Mouse (Mus musculus): Measurements from ENCODE around the gene Arhgef19.
A peak's percentile ranks its signal among the peaks of the same experiment; 100 is the strongest.

Arhgef19 gene

DNA sequence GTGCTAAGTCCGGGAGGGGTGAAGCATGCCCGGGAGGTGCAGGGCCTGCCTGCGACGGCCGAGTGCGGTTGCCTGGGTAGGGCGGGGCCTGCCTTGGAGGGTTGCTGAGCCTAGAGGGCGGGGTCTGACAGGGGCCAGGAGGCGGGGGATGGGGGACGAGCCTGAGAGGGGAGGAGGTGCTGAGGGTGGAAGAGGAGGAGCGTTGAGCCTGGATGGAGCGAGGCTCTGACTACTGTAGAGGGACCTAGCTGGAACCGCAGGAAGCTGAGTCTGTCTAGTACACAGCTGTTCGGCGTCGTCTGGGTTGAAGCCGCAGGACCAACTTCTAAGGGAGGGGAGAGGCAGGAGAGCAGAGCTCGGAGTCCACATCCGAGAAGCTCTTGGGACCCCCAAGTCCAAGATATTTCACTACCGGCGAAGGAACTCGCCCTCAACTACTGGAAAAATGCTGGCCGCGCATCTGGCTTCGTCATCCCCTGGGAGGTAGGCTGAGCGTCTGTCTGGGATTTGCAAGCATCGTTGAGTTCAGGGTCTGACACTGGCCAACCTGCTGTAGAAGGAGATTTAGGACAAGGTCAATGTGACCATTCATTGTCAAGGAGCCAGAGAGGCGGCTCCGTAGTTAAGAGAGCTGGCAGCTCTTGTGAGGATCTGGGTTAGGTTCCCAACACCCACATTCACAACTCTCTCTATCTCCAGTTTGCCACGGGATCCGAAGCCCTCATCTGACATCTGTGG is at the start of gene Arhgef19:
Arhgef19 (plus strand) TSS at position 112 of the 738 bp plus-strand sequence.
- ATAC-seq (ENCODE audit: low TSS enrichment) = peak; percentile 74

DNA sequence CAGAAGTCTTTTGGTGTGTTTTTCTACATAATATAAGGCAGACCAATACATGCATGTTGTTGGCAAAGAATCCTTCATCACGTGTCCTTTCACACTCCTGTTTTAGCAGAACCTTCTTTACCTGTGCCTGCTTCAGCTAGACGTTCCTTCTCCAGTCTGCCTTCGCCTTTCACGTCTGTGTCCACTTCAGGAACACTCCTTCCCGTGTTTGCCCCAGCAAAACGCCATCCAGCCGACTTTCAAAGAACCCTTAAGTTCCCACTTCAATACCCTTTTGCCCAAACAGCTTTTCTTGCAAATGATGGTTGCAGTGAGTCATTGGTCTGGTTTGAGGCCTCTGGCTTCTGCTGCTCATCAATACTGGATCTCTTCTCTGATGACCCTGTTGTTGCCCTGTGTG is 48.0 kb upstream of the Arhgef19 start:
- no peak for ATAC-seq (ENCODE audit: low TSS enrichment)

DNA sequence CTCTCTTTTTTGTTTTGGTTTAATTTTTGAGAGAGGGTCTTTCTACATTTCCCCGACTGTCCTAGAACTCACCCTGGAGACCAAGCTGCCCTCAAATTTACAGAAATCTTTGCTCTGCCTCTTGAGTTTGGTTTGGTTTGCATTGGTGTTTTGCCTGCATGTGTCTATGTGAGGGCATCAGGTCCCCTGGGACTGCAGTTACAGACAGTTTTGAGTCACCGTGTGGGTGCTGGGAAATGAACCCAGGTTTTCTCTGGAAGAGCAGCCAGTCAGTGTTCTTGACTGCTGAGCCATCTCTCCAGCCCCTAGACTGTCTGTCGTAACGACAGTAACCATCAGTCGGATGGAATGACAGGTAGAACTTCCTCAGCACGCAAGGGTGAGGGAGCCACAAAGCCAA is 44.7 kb upstream of the Arhgef19 start:
- ATAC-seq (ENCODE audit: low TSS enrichment) = no peak

DNA sequence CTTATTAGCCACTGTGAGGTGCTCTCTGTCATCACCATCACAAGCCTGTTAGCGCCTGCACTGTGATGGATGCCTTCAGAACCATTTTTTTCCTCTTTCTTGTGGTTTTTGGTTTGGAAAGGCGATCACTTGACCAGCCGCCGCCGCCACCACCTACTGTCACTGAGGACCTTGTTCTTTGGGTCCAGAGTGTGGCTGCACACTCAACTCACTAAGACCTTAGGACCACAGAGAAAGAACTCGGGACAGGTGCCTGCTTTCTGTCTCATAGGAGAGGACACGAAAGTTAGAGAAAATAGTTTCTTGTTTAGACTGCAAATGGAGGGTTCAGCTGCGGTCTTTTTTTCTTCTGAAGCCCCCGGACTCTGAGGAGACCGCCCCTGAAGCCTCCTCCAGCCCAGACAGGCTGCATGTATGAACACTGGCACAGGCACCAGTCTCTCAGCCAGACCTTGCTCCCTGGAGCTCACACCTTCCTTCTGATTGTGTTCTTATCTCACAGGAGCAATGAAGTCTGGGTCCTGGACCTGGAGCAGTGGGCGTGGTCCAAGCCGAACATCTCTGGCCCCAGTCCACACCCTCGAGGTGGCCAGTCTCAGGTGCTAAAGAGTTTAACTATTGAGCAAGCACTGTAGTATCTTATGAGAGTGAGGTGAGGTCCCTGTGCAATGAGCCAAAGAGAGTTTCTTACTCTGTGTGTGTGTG is 42.2 kb upstream of the Arhgef19 start:
- ATAC-seq (ENCODE audit: low TSS enrichment) = no peak

DNA sequence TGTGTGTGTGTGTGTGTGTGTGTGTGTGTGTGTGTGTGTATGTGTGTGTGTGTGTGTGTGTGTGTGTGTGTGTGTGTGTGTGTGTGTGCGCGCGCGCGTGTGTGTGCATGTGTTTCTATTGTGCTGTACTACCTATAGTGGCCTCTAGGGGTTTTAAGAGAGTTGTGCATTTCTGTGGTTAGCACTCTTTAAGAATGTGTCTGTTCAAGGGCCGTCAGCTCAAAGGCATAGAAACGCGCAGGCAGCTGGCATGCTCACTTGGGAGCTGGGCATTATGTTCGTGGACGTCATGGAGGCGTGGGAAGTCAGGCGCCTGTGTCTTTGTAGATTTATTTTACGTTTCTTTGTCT is 41.6 kb upstream of the Arhgef19 start:
- no peak for ATAC-seq (ENCODE audit: low TSS enrichment)

DNA sequence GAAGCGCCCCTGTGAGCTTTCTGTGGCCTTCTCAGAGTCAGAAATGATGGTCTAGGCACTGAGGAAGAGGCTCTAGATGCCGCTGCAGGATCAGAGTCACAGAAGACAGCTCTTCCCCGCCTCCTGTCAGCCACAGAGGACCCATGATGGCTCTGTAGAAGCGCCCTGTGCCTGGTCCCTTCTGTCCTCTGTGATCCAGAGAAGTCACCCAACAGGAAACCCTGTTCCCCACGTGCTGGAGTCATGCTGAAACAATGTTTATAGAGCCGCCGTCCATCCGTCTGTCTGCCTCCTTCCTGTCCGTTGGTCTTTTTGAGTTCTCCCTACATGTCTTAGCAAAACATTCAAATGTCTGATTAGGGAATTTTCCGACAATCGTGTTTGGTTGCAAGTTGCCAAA is 38.4 kb upstream of the Arhgef19 start:
- ATAC-seq (ENCODE audit: low TSS enrichment) = no peak

DNA sequence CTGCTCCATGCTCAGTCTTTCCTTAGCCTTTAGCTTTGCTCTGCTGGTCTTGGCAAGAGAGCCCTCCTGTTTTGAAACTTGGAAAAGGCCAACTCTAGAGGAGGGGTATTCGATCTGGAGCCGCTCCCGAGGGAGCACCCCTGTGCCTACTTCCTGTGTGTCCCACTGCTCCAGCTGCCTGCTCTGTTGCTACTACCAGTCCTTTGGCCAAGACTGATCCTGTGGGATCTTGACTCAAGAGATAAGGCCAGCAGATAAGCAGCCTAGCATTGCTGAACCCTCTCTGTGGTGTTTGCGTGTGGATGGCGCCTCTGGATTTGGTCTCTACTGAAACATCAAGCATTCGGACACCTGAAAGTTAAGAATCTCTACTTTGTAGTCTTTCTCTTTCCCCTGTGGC is 37.1 kb upstream of the Arhgef19 start:
- ATAC-seq (ENCODE audit: low TSS enrichment) = no peak

DNA sequence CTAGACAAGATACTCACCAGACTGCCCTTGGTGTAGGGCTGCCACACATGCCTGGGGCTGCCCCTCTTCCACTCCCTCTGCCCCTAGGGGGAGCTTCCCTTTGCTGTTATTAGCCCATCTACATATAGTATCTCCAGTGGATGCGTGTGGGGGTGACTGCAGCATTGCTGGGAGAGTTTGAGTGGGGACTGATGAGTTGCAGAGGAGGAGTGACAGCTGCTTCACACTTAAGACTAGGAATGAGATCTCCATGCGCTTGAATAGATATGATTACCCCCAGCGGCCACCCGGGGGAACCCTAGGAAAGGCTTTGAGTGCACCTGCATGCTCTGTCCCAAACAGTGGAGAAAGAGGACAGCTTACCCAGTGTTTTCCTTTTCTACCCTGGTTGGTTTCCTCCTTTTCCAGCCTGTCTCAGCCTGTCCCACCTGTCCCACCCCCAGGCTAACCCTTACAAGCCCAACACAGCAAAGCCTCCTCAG is 34.7 kb upstream of the Arhgef19 start:
- peak; percentile 77 for ATAC-seq (ENCODE audit: low TSS enrichment)

DNA sequence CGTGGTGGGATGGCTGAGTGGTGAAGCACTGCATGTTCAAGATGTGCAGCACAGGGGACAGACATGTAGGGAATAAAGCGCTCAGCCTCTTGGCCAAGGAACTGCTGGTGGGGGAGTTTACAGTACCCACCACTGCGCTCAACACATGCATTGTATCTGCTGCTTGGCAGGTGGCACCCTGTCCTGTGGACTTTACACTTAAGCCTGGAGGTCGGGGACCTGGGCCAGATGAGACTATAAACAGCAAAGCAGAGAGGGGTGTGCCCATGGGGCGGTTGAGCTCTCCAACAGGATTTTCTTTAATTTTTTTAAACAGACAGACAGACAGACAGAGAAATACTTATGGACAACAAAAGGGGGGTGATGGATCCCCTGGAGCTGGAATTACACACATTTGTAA is 32.2 kb upstream of the Arhgef19 start:
- ATAC-seq (ENCODE audit: low TSS enrichment) = no peak

DNA sequence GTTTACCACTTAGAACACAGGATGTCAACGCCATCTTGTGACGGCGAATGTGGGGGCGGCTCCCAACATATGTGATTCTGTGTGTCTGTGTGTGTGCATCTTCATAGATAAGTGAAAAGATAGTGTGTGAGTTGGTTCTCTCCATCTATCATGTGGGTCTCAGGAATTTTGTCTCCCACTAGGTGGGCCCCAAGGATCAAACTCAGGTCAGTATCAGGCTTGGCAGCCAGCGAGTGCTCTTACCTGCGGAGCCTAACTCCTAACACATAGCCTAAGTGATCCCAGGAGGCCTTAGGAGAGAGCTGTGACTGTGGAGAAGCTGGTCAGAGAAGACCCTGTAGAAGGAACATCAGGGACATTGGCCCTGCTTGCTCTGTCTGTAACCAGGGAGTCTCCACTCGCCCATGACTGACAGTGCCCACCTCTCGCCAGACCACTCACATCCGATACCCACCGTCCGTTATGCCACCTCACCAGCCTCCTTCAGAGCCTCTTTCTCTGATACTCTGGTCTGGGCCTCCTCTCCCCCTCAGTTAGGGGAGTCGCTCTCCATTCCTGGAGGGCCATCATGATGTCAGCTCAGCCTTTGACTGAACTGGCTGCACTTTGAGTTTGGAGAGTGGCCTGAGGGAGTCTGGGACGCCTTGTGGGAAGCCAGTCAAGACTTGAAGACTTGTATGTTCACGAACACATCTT is 28.6 kb upstream of the Arhgef19 start:
- ATAC-seq (ENCODE audit: low TSS enrichment) = no peak

DNA sequence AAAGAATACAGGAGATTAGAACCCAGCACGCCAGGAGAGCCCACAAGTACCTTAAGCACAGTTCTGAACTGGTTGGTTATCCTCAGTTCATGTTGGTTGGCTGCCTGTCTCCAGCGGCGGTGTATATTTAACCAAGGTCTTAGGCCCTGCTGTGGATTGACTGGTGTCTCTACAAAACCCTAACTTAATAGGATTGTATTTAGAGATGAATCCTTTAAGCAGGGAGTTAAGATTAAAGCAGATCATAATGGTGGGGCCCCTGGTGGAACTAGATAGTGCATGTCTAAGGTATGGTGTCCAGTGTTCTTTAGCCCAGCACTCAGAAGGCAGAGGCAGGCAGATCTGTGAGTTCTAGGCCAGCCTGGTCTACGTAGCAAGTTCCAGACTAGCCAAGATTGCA is 27.7 kb upstream of the Arhgef19 start:
- no peak for ATAC-seq (ENCODE audit: low TSS enrichment)

DNA sequence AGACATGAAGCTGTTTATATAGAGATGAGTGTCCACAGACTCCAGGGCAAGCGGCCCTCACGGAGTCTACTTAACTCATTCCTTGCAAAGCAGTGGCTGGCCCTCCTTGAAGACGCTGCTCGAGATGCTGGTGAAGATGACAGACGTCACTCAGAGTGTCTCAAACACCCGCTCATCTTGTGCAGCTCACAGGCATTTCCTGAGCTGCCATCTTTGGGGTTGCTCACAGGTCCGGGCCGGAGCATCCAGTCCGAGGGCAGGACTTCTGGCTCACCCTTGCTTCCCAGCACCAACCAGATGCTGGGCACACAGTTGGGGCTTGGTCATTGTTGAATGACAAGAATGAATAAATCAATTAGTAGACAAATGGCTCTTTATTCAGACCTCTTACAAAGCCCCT is 26.4 kb upstream of the Arhgef19 start:
- ATAC-seq (ENCODE audit: low TSS enrichment) = no peak

DNA sequence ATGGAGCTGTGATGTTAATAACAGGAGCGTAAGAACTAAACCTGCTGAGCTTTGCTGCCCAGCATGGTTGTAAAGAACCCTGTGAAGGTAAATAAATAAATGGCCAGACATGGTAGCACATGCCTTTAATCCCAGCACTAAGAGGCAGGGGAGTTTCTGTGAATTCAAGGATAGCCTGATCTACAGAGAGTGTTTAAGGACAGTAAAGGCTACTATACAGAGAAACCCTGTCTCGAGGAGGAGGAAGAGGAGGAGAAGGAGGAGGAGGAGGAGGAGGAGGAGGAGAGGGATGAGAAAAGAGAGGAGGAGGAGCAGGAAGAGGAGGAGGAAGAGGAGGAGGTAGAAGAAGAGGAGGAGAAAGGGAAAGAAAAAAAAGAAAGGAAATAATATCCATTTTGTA is 26.0 kb upstream of the Arhgef19 start:
- ATAC-seq (ENCODE audit: low TSS enrichment) = no peak

DNA sequence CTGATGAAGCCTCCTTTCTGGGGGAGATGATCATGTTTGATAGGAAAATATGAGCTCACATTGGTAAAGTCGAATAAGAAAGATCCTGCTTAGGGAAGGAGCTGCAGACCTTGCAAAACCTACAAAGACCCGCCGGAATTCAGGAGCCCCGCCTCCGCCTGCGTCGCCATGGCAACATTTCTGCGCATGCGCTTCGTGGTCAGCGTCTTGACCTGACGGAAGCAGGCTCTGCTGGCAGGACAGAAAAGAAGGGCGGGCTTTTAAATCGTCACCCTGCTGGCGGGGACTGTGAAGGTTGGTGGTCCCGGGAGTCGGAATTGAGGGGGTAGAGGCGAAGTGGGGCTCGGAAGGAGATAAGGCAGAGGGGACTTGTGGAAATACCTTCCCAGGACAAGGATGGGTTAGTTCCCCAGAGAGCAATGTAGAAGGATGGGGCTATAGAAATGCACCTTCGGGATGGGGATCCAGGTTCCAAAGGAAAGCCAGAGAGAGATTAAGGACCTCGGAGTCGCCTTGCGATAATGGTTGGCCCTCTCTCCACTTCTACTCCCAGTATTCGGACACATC is 25.4 kb upstream of the Arhgef19 start, which contains the start of gene Rsg1:
Rsg1 (plus strand) TSS at position 187 of the 567 bp plus-strand sequence.
- peak; percentile 91 for ATAC-seq (ENCODE audit: low TSS enrichment)

DNA sequence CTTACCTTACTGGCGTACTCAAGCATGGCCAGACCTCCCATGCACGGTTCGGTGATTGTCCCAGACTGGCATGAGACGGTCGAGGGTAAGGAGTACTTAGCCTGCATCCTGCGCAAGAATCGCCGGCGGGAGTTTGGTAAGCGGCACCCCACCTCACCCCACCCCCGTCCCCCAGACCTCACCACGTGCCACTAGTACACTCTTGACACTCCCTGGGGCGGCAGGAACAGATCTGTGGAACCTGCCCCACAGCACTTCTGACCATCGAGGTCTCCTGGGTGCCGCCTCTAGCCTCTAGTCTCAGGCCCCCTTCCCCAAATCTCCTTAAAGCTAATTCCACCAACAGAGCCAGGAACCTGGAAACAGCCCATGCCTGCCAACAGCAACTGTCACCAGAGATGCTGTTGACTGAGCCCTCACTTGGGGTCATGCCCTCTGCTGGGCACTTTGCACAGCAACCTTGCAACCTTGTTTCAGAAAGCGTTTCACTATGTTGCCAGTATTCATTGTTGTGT is 24.9 kb upstream of the Arhgef19 start:
- peak; percentile 25; the same call in 1 of the 2 replicates for ATAC-seq (ENCODE audit: low TSS enrichment)

DNA sequence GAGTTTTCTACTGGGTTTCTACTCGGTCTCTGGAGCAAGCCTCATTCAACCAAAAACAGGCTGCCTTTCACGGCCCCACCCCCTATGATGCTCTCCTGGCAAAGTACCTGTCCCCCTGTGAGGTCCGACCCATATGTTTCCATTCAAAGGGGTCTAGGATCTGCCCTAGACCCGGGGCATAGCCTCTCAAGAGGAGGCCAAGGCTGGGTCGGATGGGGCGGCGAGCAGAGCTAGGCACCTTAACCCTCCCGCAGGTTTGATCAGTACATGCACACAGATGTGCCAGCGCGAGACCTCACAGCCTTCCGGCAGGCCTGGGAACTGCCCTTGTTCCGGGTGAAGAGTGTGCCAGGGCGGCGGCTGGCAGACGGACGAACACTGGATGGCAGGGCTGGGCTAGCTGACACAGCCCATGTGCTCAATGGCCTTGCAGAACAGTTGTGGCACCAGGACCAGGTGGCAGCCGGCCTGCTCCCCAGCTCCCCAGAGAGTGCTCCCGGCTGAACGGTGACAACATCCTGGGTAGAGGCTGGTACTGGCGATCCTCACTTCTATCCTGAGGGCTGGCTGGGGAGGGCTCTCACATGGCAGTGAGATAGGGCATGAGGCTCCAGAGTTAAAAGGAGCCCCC is 19.6 kb upstream of the Arhgef19 start:
- ATAC-seq (ENCODE audit: low TSS enrichment) = no peak

DNA sequence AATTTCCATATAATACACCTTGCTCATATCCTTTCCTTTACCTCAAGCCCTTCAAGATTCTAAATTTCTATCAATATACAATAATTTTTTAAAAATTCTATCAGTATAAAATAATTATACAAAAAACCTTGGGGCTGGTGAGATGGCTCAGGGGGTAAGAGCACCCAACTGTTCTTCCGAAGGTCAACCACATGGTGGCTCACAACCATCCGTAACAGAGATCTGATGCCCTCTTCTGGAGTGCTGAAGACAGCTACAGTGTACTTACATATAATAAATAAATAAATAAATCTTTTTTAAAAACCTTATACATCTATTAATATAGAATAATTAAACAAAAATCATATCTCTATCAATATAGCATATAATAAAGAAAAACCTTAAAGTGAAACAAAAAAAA is 17.5 kb upstream of the Arhgef19 start:
- ATAC-seq (ENCODE audit: low TSS enrichment) = no peak

DNA sequence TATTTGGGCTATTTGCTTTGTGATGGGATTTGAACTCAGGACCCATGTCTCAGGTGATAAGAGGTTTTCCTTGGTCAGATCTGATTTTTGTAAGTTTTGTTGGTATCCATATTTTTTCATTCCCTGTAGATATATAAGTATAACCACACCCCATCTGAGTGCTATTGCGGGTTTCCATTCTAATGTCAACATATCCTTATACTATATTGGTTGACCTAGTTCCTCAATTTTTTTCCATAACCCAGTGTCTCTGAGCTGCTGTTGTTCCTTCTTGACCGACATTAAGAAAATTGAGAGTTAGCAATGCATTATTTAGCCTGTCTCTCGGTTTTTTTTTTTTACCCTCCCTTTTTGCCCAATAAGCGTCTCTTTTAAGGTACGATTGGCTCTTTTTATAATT is 16.5 kb upstream of the Arhgef19 start:
- no peak for ATAC-seq (ENCODE audit: low TSS enrichment)

DNA sequence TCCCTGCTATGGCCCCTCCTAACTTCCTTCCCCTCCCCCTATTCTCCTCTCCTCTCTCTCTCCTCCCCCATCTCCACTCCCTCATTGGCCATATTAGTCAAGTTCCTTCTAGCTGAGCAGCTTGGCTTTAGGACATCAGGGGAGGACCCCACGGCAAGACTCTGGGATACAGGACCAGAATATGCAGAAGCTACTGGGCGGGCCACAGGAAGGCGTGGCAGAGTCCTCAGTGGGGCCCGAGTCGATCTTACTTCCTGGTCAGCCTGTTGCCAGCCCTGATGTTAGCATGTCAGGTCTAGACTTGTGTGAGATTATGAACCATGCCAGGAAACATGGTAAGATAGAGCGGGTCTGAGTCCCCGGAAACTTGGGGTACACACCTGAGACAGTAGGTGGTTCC is 10.6 kb upstream of the Arhgef19 start:
- ATAC-seq (ENCODE audit: low TSS enrichment) = no peak

DNA sequence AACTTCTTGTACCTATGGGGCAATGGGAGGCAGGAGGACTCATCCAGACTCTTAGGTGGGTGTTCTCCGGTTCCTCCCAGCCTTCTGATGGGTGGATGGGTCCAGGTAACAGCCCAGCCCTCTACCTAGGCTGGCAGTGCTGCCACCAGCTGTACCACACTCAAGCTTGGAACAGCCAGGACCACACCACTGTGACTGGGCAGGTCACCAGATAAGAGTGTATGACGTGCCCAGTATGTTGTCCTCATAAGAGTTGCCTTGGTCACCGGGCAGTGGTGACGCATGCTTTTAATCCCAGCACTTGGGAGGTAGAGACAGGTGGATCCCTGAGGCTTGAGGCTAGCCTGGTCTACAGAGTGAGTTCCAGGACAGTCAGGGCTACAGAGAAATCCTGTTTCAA is 6.1 kb upstream of the Arhgef19 start:
- ATAC-seq (ENCODE audit: low TSS enrichment) = no peak

DNA sequence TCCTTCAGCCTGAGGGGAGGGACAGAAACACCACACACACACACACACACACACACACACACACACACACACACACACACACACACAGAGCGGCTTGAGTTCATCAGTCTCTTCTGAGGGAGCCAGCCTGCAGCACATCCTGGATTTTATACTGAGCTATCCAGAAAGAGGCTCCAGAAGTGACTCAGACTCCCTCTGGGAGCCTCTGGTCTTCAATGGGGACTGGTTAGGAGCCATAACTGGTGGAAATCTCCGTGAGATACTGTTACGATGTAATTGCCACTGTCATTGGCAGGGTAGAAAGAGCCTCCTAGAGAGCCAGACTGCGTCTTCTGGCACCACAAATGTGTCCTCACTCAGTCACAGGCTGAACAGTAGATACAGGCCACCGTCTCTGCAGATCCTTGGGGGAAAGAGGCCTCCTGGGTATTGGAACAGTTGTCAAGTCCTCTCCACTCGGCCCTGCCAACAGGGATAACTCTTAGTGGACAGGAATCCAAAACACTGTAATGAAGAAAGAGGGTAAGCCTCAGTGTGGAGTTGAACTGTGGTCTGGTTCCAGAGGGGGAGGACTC is 3.7 kb upstream of the Arhgef19 start:
- ATAC-seq (ENCODE audit: low TSS enrichment) = no peak

Data from frontal cortex, adult (tissue).